ENCODE assay signal across 28 mouse cellular contexts in genomic region chr10:119816001-119816400, GRCm38 (mm10).
DNase-seq lines count a peak whose midpoint lies in the region; ATAC-seq and TF ChIP-seq lines count a peak whose summit lies in the region.
"Had no signal": no experiment of that assay in that cellular context is flagged by ENCODE, and none has a peak within 500 bp of the region (broad histone marks: within the 10 kb centered on the region; RNA-seq: fewer than 3 reads in every experiment).

No protein-coding gene starts in this region.

- no peak overlapping the region for H3K4me3 ChIP-seq in CH12.LX (replicated peaks in 1 of 3; ENCODE audit: low read depth in 2 of 3, low read length in 2 of 3, poor library complexity in 1 of 3)
- no peak overlapping the region for H3K4me3 ChIP-seq in kidney, adult 2 months (ENCODE audit: insufficient read depth, low read depth, low read length)
- H3K4me3 ChIP-seq in kidney, postnatal 0 days (replicated peaks; ENCODE audit: low read depth, low read length), result no peak overlapping the region
- H3K4me3 ChIP-seq: embryonic facial prominence, embryonic 13.5 days; forebrain, embryonic 10.5 days; heart, embryonic 15.5 days; hindbrain, embryonic 12.5 days; limb, embryonic 10.5 days; limb, embryonic 15.5 days; liver, embryonic 13.5 days; stomach, embryonic 15.5 days had no signal

- H3K27ac ChIP-seq in CH12.LX (ENCODE audit: insufficient read depth, low read depth), result no peak overlapping the region
- H3K27ac ChIP-seq in kidney, adult 2 months (ENCODE audit: insufficient read depth, low read depth, low read length), result peak overlapping the region; percentile 85
- H3K27ac ChIP-seq in kidney, postnatal 0 days, result peak overlapping the region; percentile 71
- H3K27ac ChIP-seq: embryonic facial prominence, embryonic 13.5 days; forebrain, embryonic 10.5 days; heart, embryonic 15.5 days; hindbrain, embryonic 12.5 days; limb, embryonic 10.5 days; limb, embryonic 15.5 days; liver, embryonic 13.5 days; stomach, embryonic 15.5 days had no signal

- TF ChIP-seq EP300 in CH12.LX (IDR thresholded peaks at IDR 0.05; ENCODE audit: low read length), result no peak

- no peak overlapping the region for H3K9ac ChIP-seq in CH12.LX (ENCODE audit: insufficient read depth, low read depth)
- H3K9ac ChIP-seq in kidney, postnatal 0 days (ENCODE audit: low read depth, low read length), result no peak overlapping the region
- H3K9ac ChIP-seq: embryonic facial prominence, embryonic 13.5 days; forebrain, postnatal 0 days; heart, embryonic 15.5 days; hindbrain, embryonic 12.5 days; limb, embryonic 15.5 days; liver, embryonic 13.5 days; stomach, embryonic 15.5 days had no signal

- dilution Hi-C loops in CH12.LX (cut with MboI; ENCODE audit: extremely low pct_ligation_motif_present, extremely low pct_unique_long_range_greater_than_20kb, low sequenced_read_pairs), result no loop called here

- no peak for TF ChIP-seq CTCF in CH12.LX (conservative IDR thresholded peaks at IDR 0.05 in 1 of 2, IDR thresholded peaks at IDR 0.05 in 1 of 2; ENCODE audit: low read depth in 2 of 2, low read length in 2 of 2)
- TF ChIP-seq CTCF in kidney, adult 2 months (conservative IDR thresholded peaks at IDR 0.05; ENCODE audit: insufficient read depth, insufficient read length, low read depth, low read length), result no peak
- TF ChIP-seq CTCF in kidney, postnatal 0 days (IDR thresholded peaks at IDR 0.05; ENCODE audit: low read depth), result no peak

- H3K27me3 ChIP-seq in CH12.LX (replicated peaks), result no peaks in the 10 kb centered on the region
- no peaks in the 10 kb centered on the region for H3K27me3 ChIP-seq in kidney, adult 2 months (replicated peaks; ENCODE audit: control insufficient read depth, insufficient read depth, low read length)
- H3K27me3 ChIP-seq in kidney, postnatal 0 days (ENCODE audit: insufficient read depth, low read length), result no peaks in the 10 kb centered on the region
- H3K27me3 ChIP-seq: embryonic facial prominence, embryonic 13.5 days; heart, embryonic 15.5 days; hindbrain, embryonic 12.5 days; limb, embryonic 15.5 days; liver, embryonic 13.5 days; stomach, embryonic 15.5 days had no signal

- no peaks in the 10 kb centered on the region for H3K79me2 ChIP-seq in CH12.LX (replicated peaks; ENCODE audit: control insufficient read depth, extremely low read depth, insufficient read depth, poor library complexity, severe bottlenecking)

- no peak for DNase-seq in CH12.LX (ENCODE audit: extremely low read depth)
- peak; percentile 90 for DNase-seq in kidney, adult 2 months
- DNase-seq in kidney, postnatal 0 days (ENCODE audit: low spot score), result no peak
- peak; percentile 63 to 81 for DNase-seq in kidney, postnatal 4 days
- DNase-seq in thymus, postnatal 10 days (ENCODE audit: low spot score in 2 of 2), result no peak
- no peak for DNase-seq in layer of hippocampus, postnatal 25 days (ENCODE audit: extremely low spot score in 1 of 2, low spot score in 1 of 2)
- DNase-seq: adrenal gland, postnatal 25 days; cerebellum, adult 11-12 months; cerebellum, adult 9-11 months; embryo, embryonic 11 days; forebrain, postnatal 0 days; gastrocnemius, postnatal 10 days; layer of hippocampus, postnatal 36 days; liver, embryonic 13.5 days; lung, adult 18-20 months; midbrain, embryonic 14.5 days; thymus, postnatal 25 days had no signal

- 39% methylated on average over 5 of the region's 5 CpGs for WGBS in kidney, adult 2 months
- WGBS in kidney, postnatal 0 days, result 64% methylated on average over 5 of the region's 5 CpGs

- H3K9me3 ChIP-seq in CH12.LX (replicated peaks; ENCODE audit: low read length), result no peaks in the 10 kb centered on the region
- no peaks in the 10 kb centered on the region for H3K9me3 ChIP-seq in kidney, postnatal 0 days (replicated peaks; ENCODE audit: low read length)
- H3K9me3 ChIP-seq: embryonic facial prominence, embryonic 13.5 days; forebrain, embryonic 10.5 days; heart, embryonic 15.5 days; hindbrain, embryonic 12.5 days; limb, embryonic 10.5 days; limb, embryonic 15.5 days; liver, embryonic 13.5 days; stomach, embryonic 15.5 days had no signal

- ATAC-seq in kidney, postnatal 0 days (replicated peaks; ENCODE audit: low FRiP score, low read depth), result peak; percentile 88
- no peak for ATAC-seq in inflammation-experienced regulatory T-cells, adult 6 months
- ATAC-seq: CD4-positive, CD25-positive, alpha-beta regulatory T cell, adult 4 months; forebrain, postnatal 0 days; intestine, postnatal 0 days; lung, postnatal 0 days had no signal

- H3K4me1 ChIP-seq in CH12.LX (ENCODE audit: control insufficient read depth in 1 of 2, insufficient read depth in 2 of 2), result peaks cover 18 to 32% of the 10 kb centered on the region in 2 experiments
- H3K4me1 ChIP-seq in kidney, adult 2 months (ENCODE audit: control insufficient read depth, insufficient read depth, low read length), result peaks cover 11% of the 10 kb centered on the region; the same call in 1 of the 2 replicates
- H3K4me1 ChIP-seq in kidney, postnatal 0 days (replicated peaks; ENCODE audit: insufficient read depth, low read length), result no peaks in the 10 kb centered on the region
- H3K4me1 ChIP-seq: liver, embryonic 13.5 days had no signal

- no peak for TF ChIP-seq POLR2A in CH12.LX (IDR thresholded peaks at IDR 0.05; ENCODE audit: low read depth, low read length)
- no peak for TF ChIP-seq POLR2A in kidney, adult 2 months (IDR thresholded peaks at IDR 0.05; ENCODE audit: low read depth, low read length)

- in situ Hi-C loops in CH12.LX (cut with MboI; ENCODE audit: low pct_ligation_motif_present, low pct_unique_long_range_greater_than_20kb, low sequenced_read_pairs), result no loop called here

- no peaks in the 10 kb centered on the region for H3K36me3 ChIP-seq in CH12.LX (replicated peaks in 1 of 2; ENCODE audit: control insufficient read depth in 1 of 2, insufficient read depth in 1 of 2, low read length in 1 of 2)
- no peaks in the 10 kb centered on the region for H3K36me3 ChIP-seq in kidney, adult 2 months (ENCODE audit: control insufficient read depth, insufficient read depth, low read length)
- H3K36me3 ChIP-seq in kidney, postnatal 0 days (ENCODE audit: insufficient read depth, low read length), result no peaks in the 10 kb centered on the region
- H3K36me3 ChIP-seq: embryonic facial prominence, embryonic 13.5 days; forebrain, embryonic 10.5 days; heart, embryonic 15.5 days; hindbrain, embryonic 12.5 days; limb, embryonic 10.5 days; limb, embryonic 15.5 days; liver, embryonic 13.5 days; stomach, embryonic 15.5 days had no signal

- no peak overlapping the region for H3K4me2 ChIP-seq in CH12.LX (ENCODE audit: insufficient read depth, low read depth, poor library complexity, severe bottlenecking)
- no peak overlapping the region for H3K4me2 ChIP-seq in kidney, postnatal 0 days (ENCODE audit: low read length)
- H3K4me2 ChIP-seq: embryonic facial prominence, embryonic 13.5 days; heart, embryonic 15.5 days; hindbrain, embryonic 12.5 days; limb, embryonic 15.5 days; liver, embryonic 13.5 days; stomach, embryonic 15.5 days had no signal

- no peak for TF ChIP-seq RAD21 in CH12.LX (IDR thresholded peaks at IDR 0.05; ENCODE audit: low read depth, low read length)

TF ChIP-seq in CH12.LX, 34 proteins besides CTCF, POLR2A, EP300 and RAD21:
- peak; percentile 78 for TF ChIP-seq MAFK (IDR thresholded peaks at IDR 0.05; ENCODE audit: insufficient replicate concordance, low read length)
- no peak for TF ChIP-seq TCF12 (IDR thresholded peaks at IDR 0.05; ENCODE audit: low read depth, low read length)
- no peak for TF ChIP-seq ELF1 (IDR thresholded peaks at IDR 0.05; ENCODE audit: low read depth, low read length)

Comparison
In these comparisons a context has a peak if more than half of its experiments do, and no peak if none do; other contexts are left out.
1. DNase-seq: peak in kidney, adult 2 months (single experiment) and kidney, postnatal 4 days (2 of 2); none in CH12.LX (single experiment), kidney, postnatal 0 days (single experiment), thymus, postnatal 10 days (0 of 2) and layer of hippocampus, postnatal 25 days (0 of 2).